Mouse (Mus musculus) brain, embryonic 18.5 days (tissue): ENCODE results near the gene Gm5788.
A peak's percentile ranks its signal among the peaks of the same experiment; 100 is the strongest.
"Not testable (repeated sequence)": the region's sequence is repeated elsewhere in the genome, so short reads cannot be mapped to it uniquely, and the experiment has no call there.

Experiments
- DNase-seq: peaks from one replicate; pipeline ENCODE4 v3.0.0-alpha.2; 2012; ENCODE audit warnings: low read depth, low spot score

Gm5788 gene

DNA sequence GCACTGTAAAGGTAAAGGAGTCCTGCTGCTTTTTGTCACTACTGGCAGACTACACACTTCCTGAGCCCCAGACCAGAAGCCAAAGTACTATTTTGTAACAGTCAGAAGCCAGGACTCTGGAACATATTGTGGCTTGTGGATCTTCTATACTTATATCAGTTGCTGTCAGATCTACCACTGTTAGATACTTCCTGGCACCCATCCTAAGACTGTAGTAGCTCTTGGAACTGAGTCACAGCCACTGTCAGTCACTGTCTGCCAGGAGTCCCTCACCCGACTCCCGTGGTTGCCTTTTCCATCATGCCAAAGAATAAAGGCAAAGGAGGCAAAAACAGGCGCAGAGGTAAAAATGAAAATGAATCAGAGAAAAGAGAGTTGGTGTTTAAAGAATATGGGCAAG is at the start of gene Gm5788:
Gene Gm5788 (plus strand): TSS at position 301 of the 400 bp plus-strand sequence.
- DNase-seq = not testable (repeated sequence)

DNA sequence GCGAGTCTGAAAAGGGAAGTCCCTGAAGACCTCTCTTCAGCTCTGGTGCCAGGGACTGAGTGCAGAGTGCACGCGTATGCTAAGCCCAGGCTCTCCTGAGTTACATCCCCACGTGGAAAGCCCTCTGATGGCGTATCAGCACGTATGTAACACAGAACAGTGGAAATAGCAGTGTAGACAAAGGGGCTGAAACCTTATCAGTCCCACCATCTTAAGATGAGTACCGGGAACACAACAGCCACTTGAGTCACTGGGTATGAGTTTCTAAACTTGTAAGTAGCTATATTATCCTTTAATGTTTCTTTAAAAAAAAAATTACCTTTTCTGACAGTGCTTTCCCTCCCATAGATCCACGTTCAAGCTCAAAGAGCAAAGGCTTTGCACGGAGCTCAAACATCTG is 45.1 kb upstream of the Gm5788 start:
- DNase-seq = no peak

DNA sequence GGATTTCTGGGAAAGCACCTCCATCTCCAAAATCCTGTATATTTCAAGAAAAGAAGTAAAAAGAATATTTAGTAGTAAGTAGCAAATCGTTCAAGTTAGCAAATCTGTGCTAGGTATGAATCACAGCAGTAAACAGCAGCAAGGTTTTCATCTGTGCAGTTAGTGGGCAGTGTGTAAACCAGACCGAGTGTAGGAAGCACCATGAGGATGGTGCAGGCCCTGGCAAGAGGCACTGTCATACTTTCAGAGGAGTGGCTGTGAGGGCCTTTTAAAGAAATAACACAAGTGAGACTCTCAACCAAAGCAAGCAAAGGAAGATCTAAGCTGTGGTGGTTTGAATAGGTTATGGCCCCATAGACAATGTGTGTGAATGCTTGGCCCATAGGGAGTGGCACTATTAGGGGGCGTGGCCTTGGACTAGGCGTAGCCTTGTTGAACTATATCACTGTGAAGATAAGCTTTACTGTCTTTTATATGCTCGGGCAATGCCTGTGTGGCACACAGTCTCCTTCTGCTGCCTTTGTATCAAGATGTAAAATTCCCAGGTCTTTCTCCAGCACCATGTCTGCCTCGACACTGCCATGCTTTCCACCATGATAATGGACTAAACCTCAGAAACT is 29.7 kb upstream of the Gm5788 start:
- no peak for DNase-seq

DNA sequence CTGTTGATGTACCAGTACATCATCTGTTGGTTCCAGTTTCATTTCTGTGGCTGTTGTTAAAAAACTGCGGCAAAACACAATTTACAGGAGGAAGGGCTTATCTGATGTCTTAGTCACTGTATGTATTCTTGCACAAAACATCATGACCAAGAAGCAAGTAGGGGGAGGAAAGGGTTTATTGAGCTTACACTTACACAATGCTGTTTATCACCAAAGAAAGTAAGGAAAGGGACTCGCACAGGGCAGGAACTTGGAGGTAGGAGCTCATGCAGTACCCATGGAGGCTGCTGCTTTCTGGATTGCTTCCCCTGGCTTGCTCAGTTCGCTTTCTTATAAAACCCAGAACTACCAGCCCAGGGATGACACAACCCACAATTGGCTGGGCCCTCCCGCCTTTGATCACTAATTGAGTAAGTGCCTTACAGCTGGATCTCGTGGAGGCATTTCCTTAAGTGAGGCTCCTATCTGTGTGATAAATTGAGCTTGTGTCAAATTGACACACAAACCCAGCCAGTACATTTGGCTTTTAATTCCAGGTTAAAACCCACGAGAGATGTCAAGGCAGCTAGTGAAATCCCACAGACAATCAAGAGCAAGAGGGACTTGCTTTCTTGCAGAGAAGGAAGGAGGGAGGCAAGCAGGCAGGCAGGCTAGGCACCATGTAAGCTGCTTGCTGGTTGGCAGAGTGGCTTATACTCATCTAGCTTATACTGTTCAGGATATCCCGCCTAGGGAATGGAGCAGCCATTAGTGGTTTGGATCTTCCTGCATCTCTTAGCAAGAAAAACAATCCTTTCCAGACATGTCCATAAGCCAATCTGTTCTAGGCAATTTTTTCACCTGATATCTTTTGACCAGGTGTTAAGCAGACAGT is 24.0 kb upstream of the Gm5788 start:
- no peak for DNase-seq

DNA sequence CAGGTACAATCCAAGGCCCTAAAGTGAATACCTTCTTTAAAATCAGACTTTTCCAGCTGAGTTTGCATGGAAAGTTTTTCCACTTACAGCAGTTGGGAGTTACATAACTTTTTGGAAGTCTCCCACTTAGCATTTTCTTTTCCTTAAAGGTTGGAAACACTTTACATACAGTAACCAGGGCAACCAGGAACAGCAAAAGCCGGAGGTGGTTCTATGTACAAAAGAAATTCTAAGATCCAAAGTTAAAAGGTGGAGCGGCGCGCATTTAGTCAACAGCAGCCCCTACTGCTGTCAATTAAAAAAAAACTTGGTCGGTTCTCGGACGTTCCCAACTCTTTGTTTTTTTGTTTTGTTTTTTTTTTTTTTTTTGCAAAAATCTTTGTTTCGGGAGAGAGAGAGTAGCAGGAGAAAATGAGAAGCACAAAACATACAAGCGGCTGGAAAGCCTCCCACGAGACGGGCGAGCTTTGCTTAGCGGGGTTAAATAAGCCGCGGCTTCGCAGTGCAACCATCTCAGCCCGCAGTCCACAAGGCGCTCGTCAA is 23.0 kb upstream of the Gm5788 start:
- DNase-seq = no peak

DNA sequence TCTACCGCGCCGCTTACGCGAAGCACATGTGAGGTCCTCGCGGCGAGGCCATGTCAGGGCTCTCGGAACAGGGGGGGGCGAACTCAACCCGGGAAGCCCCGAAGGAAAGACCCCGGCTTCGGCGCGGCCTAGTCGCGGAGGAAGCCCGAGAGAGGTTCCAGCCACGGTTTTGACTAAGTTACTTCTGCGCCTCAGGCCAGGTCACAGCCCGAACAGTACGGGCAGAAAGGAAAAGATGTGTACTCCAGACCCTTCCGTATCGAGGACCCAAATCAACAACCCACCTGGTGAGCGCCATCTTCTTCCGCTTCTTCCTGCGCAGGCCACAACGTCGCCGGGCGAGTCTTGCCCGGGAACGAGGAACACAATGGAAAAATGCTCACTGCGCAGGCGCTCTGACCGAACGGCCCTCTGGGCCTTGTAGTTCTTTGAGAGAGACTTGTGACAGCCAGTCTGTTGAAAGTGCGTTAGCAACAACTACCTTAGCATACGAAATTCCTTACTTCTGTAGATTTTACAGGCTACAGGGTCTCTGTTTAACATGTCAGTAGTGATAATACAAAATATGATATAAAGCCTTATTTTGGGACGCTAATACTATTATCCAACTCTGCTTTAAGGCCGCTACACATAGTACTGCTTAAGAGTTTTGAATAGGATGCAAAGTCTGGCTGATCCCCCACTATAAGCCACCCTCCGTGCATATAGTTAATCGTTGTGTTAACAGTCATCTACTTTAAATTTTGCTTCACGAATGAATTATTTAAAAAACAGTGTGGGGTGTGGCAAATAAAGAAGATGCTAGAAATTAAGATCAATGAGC is 22.3 kb upstream of the Gm5788 start, which contains the start of gene Snw1:
Gene Snw1 (minus strand): TSS at position 311 of the 823 bp plus-strand sequence.
- peak; percentile 87 for DNase-seq

DNA sequence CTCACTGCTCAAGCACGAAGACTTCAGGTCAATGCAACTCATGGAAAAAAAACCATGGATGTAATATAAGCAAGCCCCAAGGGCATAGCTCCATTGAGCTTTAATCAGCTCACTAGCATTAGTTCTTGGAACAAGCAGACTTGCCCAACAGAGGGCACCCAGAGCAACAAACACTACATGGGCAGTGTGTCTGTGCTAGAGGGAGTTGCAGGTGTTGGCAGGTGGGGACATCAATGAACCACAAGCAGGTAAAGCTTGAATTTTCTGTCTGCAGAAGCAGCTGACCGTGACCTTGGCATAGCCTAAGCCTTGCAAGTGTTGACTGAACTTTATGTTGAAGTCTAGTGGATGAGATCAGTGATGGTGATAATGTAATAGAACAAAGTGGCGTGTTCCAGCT is 19.8 kb upstream of the Gm5788 start:
- no peak for DNase-seq

DNA sequence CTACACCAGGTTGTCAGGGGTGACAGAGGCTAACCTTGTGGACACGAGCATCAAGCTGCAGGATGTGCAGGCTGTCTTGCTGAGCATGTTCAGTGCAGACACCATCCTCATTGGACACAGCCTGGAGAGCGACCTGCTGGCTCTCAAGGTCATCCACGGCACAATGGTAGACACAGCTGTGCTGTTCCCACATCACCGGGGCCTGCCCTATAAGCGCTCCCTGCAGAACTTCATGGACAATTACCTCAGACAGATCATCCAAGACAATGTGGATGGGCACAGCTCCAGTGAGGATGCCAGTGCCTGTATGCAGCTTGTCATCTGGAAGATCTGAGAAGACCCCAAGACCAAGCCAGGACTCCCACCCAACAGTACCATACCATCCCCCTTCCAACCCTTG is 12.0 kb upstream of the Gm5788 start:
- DNase-seq = not testable (repeated sequence)

DNA sequence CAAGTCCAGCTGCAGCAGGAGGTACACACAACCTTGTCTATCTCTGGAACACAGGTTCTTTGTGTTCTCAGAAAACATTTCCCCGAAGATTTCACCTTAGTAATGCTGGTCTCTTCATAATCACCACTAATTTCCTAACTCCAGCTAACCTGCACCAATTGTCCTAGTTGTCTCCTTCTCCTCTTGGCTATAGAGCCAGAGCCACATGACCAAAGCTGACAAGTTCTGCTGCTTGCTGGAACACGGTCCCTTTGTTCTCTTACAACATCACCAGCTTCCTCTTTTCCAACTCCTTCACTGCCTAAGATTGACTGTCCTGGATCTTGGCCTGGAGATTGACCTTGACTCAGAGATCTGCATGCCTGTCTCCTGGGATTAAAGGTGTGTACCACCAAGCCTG is 5.8 kb upstream of the Gm5788 start:
- not testable (repeated sequence) for DNase-seq

DNA sequence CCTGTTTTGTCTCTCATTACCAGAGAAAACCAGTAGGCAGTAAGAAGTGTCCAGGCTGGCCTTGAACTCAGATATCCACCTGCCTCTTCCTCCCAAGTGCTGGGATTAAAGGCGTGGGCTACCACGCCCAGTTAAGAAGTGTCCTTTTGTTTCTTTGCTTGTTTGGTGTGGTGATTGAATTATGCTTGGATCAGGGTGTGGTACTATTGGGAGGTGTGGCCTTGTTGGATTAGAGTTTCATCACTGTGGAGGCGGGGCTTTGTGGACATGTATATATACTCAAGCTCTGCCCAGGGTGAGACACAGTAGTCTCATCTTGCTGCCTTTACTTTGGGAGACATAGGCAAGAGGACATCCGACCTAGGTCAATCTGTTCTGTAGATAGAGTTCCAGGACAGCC is 19.5 kb downstream of the Gm5788 start, which contains the start of gene Gm8300:
Gene Gm8300 (plus strand): TSS at position 301 of the 400 bp plus-strand sequence.
- not testable (repeated sequence) for DNase-seq

DNA sequence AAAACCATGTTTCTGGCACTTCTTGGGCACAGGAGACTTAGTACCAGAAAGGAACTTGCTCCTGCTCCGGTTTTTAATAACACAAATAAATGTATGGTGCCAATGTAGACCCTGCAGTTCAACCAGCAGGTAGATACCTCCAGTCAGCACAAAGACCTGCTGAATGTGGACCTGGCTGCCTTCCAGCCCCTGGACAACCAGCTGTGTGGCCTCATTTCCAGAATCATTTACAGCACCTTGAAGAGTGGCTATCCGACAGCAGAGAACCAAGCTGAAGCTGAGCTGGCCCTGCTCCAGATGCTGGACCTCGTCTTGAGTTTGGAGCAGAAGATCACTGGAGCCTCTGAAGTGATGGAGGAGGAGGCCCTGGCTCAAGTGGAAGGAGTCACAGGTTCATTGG is 25.1 kb downstream of the Gm5788 start:
- DNase-seq = not testable (repeated sequence)

DNA sequence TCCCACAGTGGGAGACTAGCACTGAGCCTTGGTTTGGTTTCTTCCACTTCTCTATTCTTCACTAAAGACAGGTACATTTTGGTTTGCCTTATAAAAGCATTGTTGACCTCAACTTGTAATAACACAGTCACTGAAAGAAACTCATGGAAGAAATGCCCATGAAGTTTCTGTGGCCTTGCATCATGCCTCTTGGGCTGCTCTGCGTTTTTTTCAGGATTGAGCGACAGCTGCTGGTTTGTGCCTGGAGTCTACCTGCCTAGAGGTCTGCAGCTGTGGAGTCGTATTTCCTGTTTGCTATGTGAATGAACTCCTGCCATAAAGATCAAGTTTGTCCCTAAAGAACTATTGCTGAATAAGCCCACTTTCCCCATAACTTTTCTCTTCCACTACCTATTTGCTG is 49.4 kb downstream of the Gm5788 start:
- no peak for DNase-seq
